Mouse (Mus musculus) urinary bladder, postnatal 4 days (tissue): ENCODE measurements at regions not wholly inside any gene's neighbourhood (a gene's known extent, or its start where the extent isn't known, plus 50 kb on each side); places are given as distances from the start of the nearest gene placed in this dataset.

Source experiments
- DNase-seq, 2 experiments: peaks; one replicate each; pipeline ENCODE4 v3.0.0; 2021 to 2022; ENCODE audit warnings: low spot score in 2 of 2

DNA sequence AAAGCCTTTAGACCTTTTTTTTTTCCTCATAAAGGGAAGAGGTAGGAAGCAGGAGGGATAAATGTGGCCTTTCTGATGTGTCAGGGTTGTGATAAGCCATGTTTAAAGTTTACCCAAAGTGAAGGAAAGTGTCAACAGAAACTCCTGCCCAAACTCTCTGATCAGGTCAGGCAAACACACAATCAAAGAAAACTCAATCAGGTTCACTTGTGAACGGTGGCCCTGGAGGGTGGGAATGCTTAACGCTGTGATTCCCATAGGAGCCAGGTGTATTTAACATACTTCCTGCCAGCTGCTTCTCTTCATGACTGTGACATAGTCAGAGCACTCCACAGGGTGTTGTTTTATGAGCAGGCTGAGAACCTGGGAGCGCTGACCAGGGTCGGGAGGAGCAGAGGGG, 59.1 kb upstream of the Sox9 start:
- no peak for DNase-seq

DNA sequence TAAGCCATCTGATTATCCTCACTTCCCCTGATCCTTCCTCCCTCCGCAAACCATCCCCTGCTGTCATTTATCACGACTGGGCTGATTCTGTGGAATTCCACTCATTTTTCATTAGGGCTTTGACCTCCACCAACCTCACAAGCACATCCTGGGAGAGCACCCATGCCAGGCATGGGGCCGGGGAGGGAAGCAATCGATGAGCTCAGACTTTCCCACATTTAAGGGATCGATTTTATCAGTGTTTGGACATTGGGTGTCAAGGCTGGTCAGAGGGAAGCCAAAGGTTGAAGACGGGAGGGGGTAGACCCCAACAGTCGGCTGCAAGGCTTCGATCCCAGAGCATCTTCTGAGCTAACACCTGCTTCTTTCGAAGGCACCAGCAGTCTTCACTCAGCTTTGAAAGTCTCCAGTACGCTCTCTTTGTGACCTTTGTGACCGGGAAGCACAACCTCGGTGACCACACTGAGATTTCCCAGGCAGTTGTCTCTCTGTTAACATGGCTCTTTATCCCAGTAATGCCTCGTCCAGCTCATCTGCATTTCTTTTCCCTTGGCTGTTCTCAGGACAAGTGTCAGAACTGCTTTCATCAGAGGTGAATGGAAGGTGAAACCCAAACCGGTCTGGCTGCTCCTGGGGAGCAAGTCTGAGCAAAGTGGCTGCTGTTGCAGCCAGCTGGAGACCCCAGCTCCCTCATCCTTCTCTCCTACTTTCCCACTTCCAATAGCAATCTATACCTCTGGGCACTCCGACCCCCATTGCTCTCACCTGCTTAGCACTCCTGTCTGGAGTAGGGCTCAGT, 53.7 kb upstream of the Sox9 start:
- peak in 1 of 2 experiments; percentile 24 for DNase-seq
